Mouse (Mus musculus) intestine, embryonic 14.5 days (tissue): ENCODE data around the gene Zbtb32. TPM values are rescaled to one million over a fixed set of nuclear protein-coding genes. Genes with fewer than 3 reads are reported as not detected.

Experiments
- ATAC-seq: fragments of 200-750 bp; cut with Nextera tagmentation; replicated peaks from 2 replicates; pipeline ENCODE4 v1.8.0; 2017; ENCODE audit warnings: low read depth, moderate number of reproducible peaks, moderate TSS enrichment, moderate library complexity; ENCODE audit not compliant: low FRiP score, low TSS enrichment
- DNase-seq: peaks from one replicate; pipeline ENCODE4 v3.0.0-alpha.2; 2018; ENCODE audit warnings: low spot score
- H3K27ac ChIP-seq: fragments of 300-500 bp; sonication (generic); 2 replicates; pipeline ENCODE4 v1.5.1; 2014; ENCODE audit warnings: low read depth, mild to moderate bottlenecking, control low read depth
- H3K27me3 ChIP-seq: fragments of 300-500 bp; sonication (generic); replicated peaks from 2 replicates; pipeline ENCODE4 v1.6.1; 2014; ENCODE audit warnings: low read length, control low read depth; ENCODE audit not compliant: control insufficient read depth, insufficient read depth
- H3K36me3 ChIP-seq: fragments of 300-500 bp; sonication (generic); 2 replicates; pipeline ENCODE4 v1.6.1; 2014; ENCODE audit warnings: low read length, control low read depth; ENCODE audit not compliant: control insufficient read depth, insufficient read depth
- H3K4me1 ChIP-seq: fragments of 300-500 bp; sonication (generic); replicated peaks from 2 replicates; pipeline ENCODE4 v1.6.1; 2014; ENCODE audit warnings: low read length, control low read depth, mixed read lengths; ENCODE audit not compliant: control insufficient read depth, insufficient read depth
- H3K4me2 ChIP-seq: fragments of 300-500 bp; sonication (generic); 2 replicates; pipeline ENCODE4 v1.6.1; 2014; ENCODE audit warnings: low read length
- H3K4me3 ChIP-seq: fragments of 300-500 bp; sonication (generic); 2 replicates; pipeline ENCODE4 v1.5.1; 2014; ENCODE audit warnings: low read depth, low read length, control low read depth, mixed read lengths
- H3K9ac ChIP-seq: fragments of 300-500 bp; sonication (generic); 2 replicates; pipeline ENCODE4 v1.6.1; 2014; ENCODE audit warnings: mild to moderate bottlenecking, low read length
- H3K9me3 ChIP-seq: fragments of 300-500 bp; sonication (generic); 2 replicates; pipeline ENCODE4 v1.6.1; 2016; ENCODE audit warnings: low read length, control low read depth; ENCODE audit not compliant: control insufficient read depth
- WGBS: fragments of 180-500 bp; shearing (Covaris S2); extraction: QIAGEN DNeasy Blood & Tissue Kit; methylation state at CpG from one replicate; pipeline ENCODE4 v1.1.7; 2014; 5-methylcytosine and 5-hydroxymethylcytosine counted together
- polyA plus RNA-seq: library from polyadenylated mRNA; unstranded; fragments of >200 nt; fragmentation: Nextera tagmentation; extraction: Ambion mirVana; gene quantifications from 2 replicates; pipeline ENCODE4 v1.2.1, GENCODE M21; 2014

Zbtb32 gene
- polyA plus RNA-seq, 1 experiment from 2014 or later, result 0.83 TPM

- no peak overlapping the region for H3K9ac ChIP-seq
- H3K4me2 ChIP-seq, result no peak overlapping the region
- ATAC-seq (no peak), DNase-seq (no peak)
- H3K27ac ChIP-seq, result no peak overlapping the region
- H3K36me3 ChIP-seq, result no peaks in the 10 kb centered on the region
- no peaks in the 10 kb centered on the region for H3K9me3 ChIP-seq
- H3K4me3 ChIP-seq, result no peak overlapping the region
- 45% methylated on average over 16 of the region's 16 CpGs for whole genome bisulfite sequencing
- no peaks in the 10 kb centered on the region for H3K4me1 ChIP-seq
- no peaks in the 10 kb centered on the region for H3K27me3 ChIP-seq
Observed at GRCm38 (mm10) chr7:30608476-30608875, 9.8 kb upstream of the Zbtb32 start.

GRCm38 (mm10) chr7:30607706-30608309, 9.1 kb upstream of the Zbtb32 start:
- no peak overlapping the region for H3K9ac ChIP-seq
- H3K4me2 ChIP-seq, result no peak overlapping the region
- H3K4me1 ChIP-seq, result no peaks in the 10 kb centered on the region
- no peaks in the 10 kb centered on the region for H3K9me3 ChIP-seq
- no peaks in the 10 kb centered on the region for H3K36me3 ChIP-seq
- DNase-seq (peak; percentile 72), ATAC-seq (no peak)
- H3K27ac ChIP-seq, result no peak overlapping the region
- no peaks in the 10 kb centered on the region for H3K27me3 ChIP-seq
- WGBS, result 26% methylated on average over 8 of the region's 8 CpGs
- no peak overlapping the region for H3K4me3 ChIP-seq

- WGBS, result 87% methylated on average over 8 of the region's 8 CpGs
- H3K4me3 ChIP-seq, result no peak overlapping the region
- ATAC-seq (no peak), DNase-seq (no peak)
- H3K27me3 ChIP-seq, result no peaks in the 10 kb centered on the region
- H3K4me1 ChIP-seq, result no peaks in the 10 kb centered on the region
- no peaks in the 10 kb centered on the region for H3K36me3 ChIP-seq
- H3K4me2 ChIP-seq, result no peak overlapping the region
- no peak overlapping the region for H3K9ac ChIP-seq
- no peaks in the 10 kb centered on the region for H3K9me3 ChIP-seq
- no peak overlapping the region for H3K27ac ChIP-seq
Observed at GRCm38 (mm10) chr7:30604944-30605343, 6.2 kb upstream of the Zbtb32 start.

GRCm38 (mm10) chr7:30604424-30604823, 5.7 kb upstream of the Zbtb32 start:
- Histone ChIP-seq H3K27ac (no peak overlapping the region), H3K9me3 (no peaks in the 10 kb centered on the region), H3K36me3 (no peaks in the 10 kb centered on the region), H3K4me2 (no peak overlapping the region), H3K4me3 (no peak overlapping the region), H3K9ac (no peak overlapping the region), H3K27me3 (no peaks in the 10 kb centered on the region), H3K4me1 (no peaks in the 10 kb centered on the region)
- 53% methylated on average over 8 of the region's 8 CpGs for WGBS
- ATAC-seq (no peak), DNase-seq (no peak)

GRCm38 (mm10) chr7:30602583-30602982, 3.9 kb upstream of the Zbtb32 start:
- DNase-seq, result peak; percentile 69
- H3K4me1 ChIP-seq, result no peaks in the 10 kb centered on the region
- no peaks in the 10 kb centered on the region for H3K36me3 ChIP-seq
- H3K27ac ChIP-seq, result no peak overlapping the region
- H3K4me3 ChIP-seq, result no peak overlapping the region
- ATAC-seq, result peak; percentile 51; the same call in 1 of the 2 replicates
- no peaks in the 10 kb centered on the region for H3K27me3 ChIP-seq
- no peak overlapping the region for H3K4me2 ChIP-seq
- H3K9me3 ChIP-seq, result no peaks in the 10 kb centered on the region
- 20% methylated on average over 3 of the region's 3 CpGs for WGBS
- no peak overlapping the region for H3K9ac ChIP-seq

GRCm38 (mm10) chr7:30600651-30601050, 1.9 kb upstream of the Zbtb32 start:
- H3K27me3 ChIP-seq, result no peaks in the 10 kb centered on the region
- no peak overlapping the region for H3K27ac ChIP-seq
- no peak for DNase-seq
- H3K4me3 ChIP-seq, result no peak overlapping the region
- WGBS, result 65% methylated on average over 7 of the region's 7 CpGs
- H3K9ac ChIP-seq, result no peak overlapping the region
- no peak for ATAC-seq
- H3K4me1 ChIP-seq, result no peaks in the 10 kb centered on the region
- no peaks in the 10 kb centered on the region for H3K36me3 ChIP-seq
- no peak overlapping the region for H3K4me2 ChIP-seq
- H3K9me3 ChIP-seq, result no peaks in the 10 kb centered on the region

GRCm38 (mm10) chr7:30599933-30600353, 1.2 kb upstream of the Zbtb32 start:
- Histone ChIP-seq H3K27ac (no peak overlapping the region), H3K9ac (no peak overlapping the region), H3K4me3 (no peak overlapping the region), H3K9me3 (no peaks in the 10 kb centered on the region), H3K36me3 (no peaks in the 10 kb centered on the region), H3K4me2 (no peak overlapping the region), H3K27me3 (no peaks in the 10 kb centered on the region), H3K4me1 (no peaks in the 10 kb centered on the region)
- DNase-seq (peak; percentile 88), ATAC-seq (peak; percentile 94)
- WGBS, result 1% methylated on average over 16 of the region's 16 CpGs

GRCm38 (mm10) chr7:30596811-30597210, 1.9 kb downstream of the Zbtb32 start:
- H3K27ac ChIP-seq, result no peak overlapping the region
- WGBS, result 73% methylated on average over 5 of the region's 5 CpGs
- no peaks in the 10 kb centered on the region for H3K9me3 ChIP-seq

GRCm38 (mm10) chr7:30596093-30596492, 2.6 kb downstream of the Zbtb32 start:
- ATAC-seq, result no peak
- Histone ChIP-seq H3K27ac (no peak overlapping the region), H3K27me3 (no peaks in the 10 kb centered on the region), H3K4me1 (no peaks in the 10 kb centered on the region), H3K4me2 (no peak overlapping the region), H3K36me3 (no peaks in the 10 kb centered on the region), H3K4me3 (no peak overlapping the region), H3K9me3 (no peaks in the 10 kb centered on the region), H3K9ac (no peak overlapping the region)
- DNase-seq, result no peak
- WGBS, result 77% methylated on average over 5 of the region's 5 CpGs

More at GRCm38 (mm10) chr7:30596811-30597210, 1.9 kb downstream of the Zbtb32 start:
- no peaks in the 10 kb centered on the region for H3K27me3 ChIP-seq
- H3K9ac ChIP-seq, result no peak overlapping the region
- no peaks in the 10 kb centered on the region for H3K36me3 ChIP-seq
- no peak overlapping the region for H3K4me3 ChIP-seq
- H3K4me1 ChIP-seq, result no peaks in the 10 kb centered on the region
- ATAC-seq (no peak), DNase-seq (no peak)
- H3K4me2 ChIP-seq, result no peak overlapping the region
